Mouse (Mus musculus): ENCODE measurements around the gene Ugt1a1. TPM values are rescaled to one million over a fixed set of nuclear protein-coding genes. Genes with fewer than 3 reads are reported as not detected.

The Ugt1a1 gene
- polyA plus RNA-seq, 1 experiment from 2014 or later: 0.33 TPM

GRCm38 (mm10) chr1:88267489-88267888 lies 55.7 kb downstream of the Ugt1a1 start:
- Histone ChIP-seq H3K4me2 (replicated peaks; ENCODE audit: low read depth, low read length) (no peak overlapping the region), H3K27ac (ENCODE audit: low read length) (no peak overlapping the region), H3K4me1 (ENCODE audit: control insufficient read depth, insufficient read depth, low read length) (peaks cover under 1% of the 10 kb centered on the region; the same call in 1 of the 2 replicates), H3K9ac (replicated peaks; ENCODE audit: low read depth, low read length) (no peak overlapping the region), H3K9me3 (ENCODE audit: control insufficient read depth, low read depth, low read length) (no peaks in the 10 kb centered on the region; the same call in 1 of the 2 replicates), H3K27me3 (ENCODE audit: control insufficient read depth, insufficient read depth, low read length) (no peaks in the 10 kb centered on the region), H3K36me3 (ENCODE audit: control insufficient read depth, insufficient read depth, low read length) (peaks cover 88% of the 10 kb centered on the region), H3K4me3 (ENCODE audit: low read depth, low read length) (no peak overlapping the region)
- ATAC-seq (ENCODE audit: insufficient number of reproducible peaks, insufficient read depth, low FRiP score, low read depth): no peak
- WGBS: 92% methylated on average over 6 of the region's 6 CpGs

DNA sequence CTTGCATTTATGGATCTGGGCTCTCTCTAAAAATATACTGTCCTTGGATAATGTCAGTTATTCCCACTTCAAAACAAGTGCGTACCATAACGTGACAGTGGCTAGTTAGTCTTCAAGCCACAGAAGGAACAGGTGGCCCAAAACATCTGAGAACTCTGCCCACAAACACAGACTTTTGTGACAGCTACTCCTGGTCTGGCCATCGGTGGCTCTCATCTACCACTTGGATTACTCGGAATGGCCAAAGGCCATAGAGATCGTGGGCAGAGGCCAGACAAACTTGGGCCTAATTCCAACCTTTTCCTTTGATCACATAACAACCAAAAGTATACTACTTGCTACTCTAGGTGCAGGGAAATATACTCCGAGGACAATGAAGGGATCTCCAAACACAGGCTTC lies 56.3 kb downstream of the Ugt1a1 start:
- Histone ChIP-seq H3K36me3 (ENCODE audit: control insufficient read depth, insufficient read depth, low read length) (peaks cover 88% of the 10 kb centered on the region), H3K4me2 (replicated peaks; ENCODE audit: low read depth, low read length) (no peak overlapping the region), H3K27ac (ENCODE audit: low read length) (no peak overlapping the region), H3K27me3 (ENCODE audit: control insufficient read depth, insufficient read depth, low read length) (no peaks in the 10 kb centered on the region), H3K9ac (replicated peaks; ENCODE audit: low read depth, low read length) (no peak overlapping the region), H3K4me1 (ENCODE audit: control insufficient read depth, insufficient read depth, low read length) (no peaks in the 10 kb centered on the region), H3K4me3 (ENCODE audit: low read depth, low read length) (no peak overlapping the region), H3K9me3 (ENCODE audit: control insufficient read depth, low read depth, low read length) (no peaks in the 10 kb centered on the region; the same call in 1 of the 2 replicates)
- WGBS: 88% methylated on average over 6 of the region's 6 CpGs
- ATAC-seq (ENCODE audit: insufficient number of reproducible peaks, insufficient read depth, low FRiP score, low read depth): no peak

Other genes starting within 250 kb of the Ugt1a1 start
- gene Usp40, start 203.4 kb upstream of the Ugt1a1 start, polyA plus RNA-seq (2014; fragmentation: Nextera tagmentation; extraction: Ambion mirVana): 41.9 and 43.9 TPM in 2 replicates
- gene Ugt1a10, start 156.6 kb upstream of the Ugt1a1 start, polyA plus RNA-seq (2014; fragmentation: Nextera tagmentation; extraction: Ambion mirVana): not detected in 2 replicates
- 0.46 and 0.67 TPM in 2 replicates for gene Ugt1a9, start 141.2 kb upstream of the Ugt1a1 start, polyA plus RNA-seq (2014; fragmentation: Nextera tagmentation; extraction: Ambion mirVana)
- gene Ugt1a8, start 124.1 kb upstream of the Ugt1a1 start, polyA plus RNA-seq (2014; fragmentation: Nextera tagmentation; extraction: Ambion mirVana): not detected in 2 replicates
- gene Ugt1a7c, start 116.9 kb upstream of the Ugt1a1 start, polyA plus RNA-seq (2014; fragmentation: Nextera tagmentation; extraction: Ambion mirVana): 3.0 and 4.7 TPM in 2 replicates
- gene Ugt1a6b, start 108.7 kb upstream of the Ugt1a1 start, polyA plus RNA-seq (2014; fragmentation: Nextera tagmentation; extraction: Ambion mirVana): 2.0 and 3.0 TPM in 2 replicates
- gene Ugt1a6a, start 77.2 kb upstream of the Ugt1a1 start, polyA plus RNA-seq (2014; fragmentation: Nextera tagmentation; extraction: Ambion mirVana): 23.8 and 25.4 TPM in 2 replicates
- 0.28 TPM in 1 of 2 replicates, not detected in the other for gene Ugt1a5, start 45.9 kb upstream of the Ugt1a1 start, polyA plus RNA-seq (2014; fragmentation: Nextera tagmentation; extraction: Ambion mirVana)
- gene Ugt1a2, start 11.4 kb upstream of the Ugt1a1 start, polyA plus RNA-seq (2014; fragmentation: Nextera tagmentation; extraction: Ambion mirVana): 0.28 and 0.69 TPM in 2 replicates
- gene Dnajb3, start 6.2 kb upstream of the Ugt1a1 start, polyA plus RNA-seq (2014; fragmentation: Nextera tagmentation; extraction: Ambion mirVana): 8.7 and 9.4 TPM in 2 replicates
- 1.7 and 1.9 TPM in 2 replicates for gene Mroh2a, start 15.0 kb downstream of the Ugt1a1 start, polyA plus RNA-seq (2014; fragmentation: Nextera tagmentation; extraction: Ambion mirVana)
- gene Hjurp, start 65.7 kb downstream of the Ugt1a1 start, polyA plus RNA-seq (2014; fragmentation: Nextera tagmentation; extraction: Ambion mirVana): 202 and 211 TPM in 2 replicates
- not detected in 2 replicates for gene Trpm8, start 65.7 kb downstream of the Ugt1a1 start, polyA plus RNA-seq (2014; fragmentation: Nextera tagmentation; extraction: Ambion mirVana)
- 0.38 TPM in 1 of 2 replicates, not detected in the other for gene Spp2, start 195.0 kb downstream of the Ugt1a1 start, polyA plus RNA-seq (2014; fragmentation: Nextera tagmentation; extraction: Ambion mirVana)